8 mouse cellular contexts compared by ENCODE assay signal in genomic region chr10:125725077-125725680, GRCm38 (mm10).
A peak's percentile ranks its signal among the peaks of the same experiment; 100 is the strongest.
DNase-seq lines count a peak whose midpoint lies in the region; ATAC-seq and TF ChIP-seq lines count a peak whose summit lies in the region.

No protein-coding gene starts in this region.

- no peaks in the 10 kb centered on the region for H3K36me3 ChIP-seq in forebrain, embryonic 11.5 days (ENCODE audit: control insufficient read depth, insufficient read depth, low read length)
- H3K36me3 ChIP-seq in liver, adult 2 months (ENCODE audit: control insufficient read depth, insufficient read depth, low read length) = no peaks in the 10 kb centered on the region
- no peaks in the 10 kb centered on the region for H3K36me3 ChIP-seq in neural tube, embryonic 11.5 days (ENCODE audit: control insufficient read depth, insufficient read depth, low read length)
- no peaks in the 10 kb centered on the region for H3K36me3 ChIP-seq in testis, adult 2 months (ENCODE audit: control insufficient read depth, insufficient read depth, low read length)

- intact Hi-C loops in heart, postnatal 10 days (cut with DNase I) = loop anchor here (1.0 to 5.0 kb wide), 4 partner anchors 272 to 1142 kb away; no protein-coding TSS in a partner anchor

- no peak overlapping the region for H3K4me2 ChIP-seq in forebrain, embryonic 11.5 days (ENCODE audit: low read depth, low read length, severe bottlenecking)
- H3K4me2 ChIP-seq in neural tube, embryonic 11.5 days (ENCODE audit: low read depth) = no peak overlapping the region

- H3K79me2 ChIP-seq in liver, adult 2 months (ENCODE audit: control insufficient read depth, insufficient read depth, low read length) = no peaks in the 10 kb centered on the region

- peak; percentile 76 for TF ChIP-seq CTCF in liver, adult 2 months (IDR thresholded peaks at IDR 0.05; ENCODE audit: low read depth, low read length)
- TF ChIP-seq CTCF in testis, adult 2 months (IDR thresholded peaks at IDR 0.05; ENCODE audit: control insufficient read depth, insufficient read depth, insufficient replicate concordance, low read depth, low read length) = peak; percentile 56; the same call in 1 of the 2 replicates

- H3K9me3 ChIP-seq in forebrain, embryonic 11.5 days (ENCODE audit: control insufficient read depth, low read length) = no peaks in the 10 kb centered on the region
- H3K9me3 ChIP-seq in neural tube, embryonic 11.5 days (ENCODE audit: control insufficient read depth, low read length) = no peaks in the 10 kb centered on the region

- ATAC-seq in forebrain, embryonic 11.5 days (replicated peaks; ENCODE audit: low FRiP score) = peak; percentile 91
- ATAC-seq in neural tube, embryonic 11.5 days (ENCODE audit: insufficient read depth, low FRiP score, low TSS enrichment) = peak; percentile 90

- no peak overlapping the region for H3K27ac ChIP-seq in forebrain, embryonic 11.5 days (ENCODE audit: low read depth, low read length)
- no peak overlapping the region for H3K27ac ChIP-seq in liver, adult 2 months (replicated peaks; ENCODE audit: insufficient read depth, low read depth, low read length)
- no peak overlapping the region for H3K27ac ChIP-seq in neural tube, embryonic 11.5 days (ENCODE audit: low read depth, low read length)
- no peak overlapping the region for H3K27ac ChIP-seq in testis, adult 2 months (ENCODE audit: control insufficient read depth, insufficient read depth, low read depth, low read length)

- 40% methylated on average over 18 of the region's 18 CpGs for WGBS in forebrain, embryonic 11.5 days
- 27% methylated on average over 18 of the region's 18 CpGs for WGBS in liver, adult 2 months
- 35% methylated on average over 18 of the region's 18 CpGs for WGBS in neural tube, embryonic 11.5 days

- no peak overlapping the region for H3K4me3 ChIP-seq in forebrain, embryonic 11.5 days (ENCODE audit: low read depth, low read length)
- H3K4me3 ChIP-seq in liver, adult 2 months (ENCODE audit: insufficient read depth, low read depth, low read length) = no peak overlapping the region
- H3K4me3 ChIP-seq in neural tube, embryonic 11.5 days (ENCODE audit: low read depth, low read length) = no peak overlapping the region
- no peak overlapping the region for H3K4me3 ChIP-seq in testis, adult 2 months (ENCODE audit: control insufficient read depth, low read depth, low read length)

- DNase-seq in 416B (ENCODE audit: low read depth) = peak; percentile 1
- DNase-seq in adrenal gland, postnatal 14 days = peak; percentile 76
- DNase-seq in forebrain, embryonic 11.5 days (ENCODE audit: low spot score) = peak; percentile 79
- peak; percentile 51 to 62 for DNase-seq in heart, postnatal 10 days
- peak; percentile 73 to 77 for DNase-seq in kidney, postnatal 36 days
- DNase-seq in liver, adult 2 months (ENCODE audit: extremely low read depth, low read depth, low spot score) = peak; percentile 44
- peak; percentile 77 for DNase-seq in neural tube, embryonic 11.5 days (ENCODE audit: low spot score)

- H3K27me3 ChIP-seq in forebrain, embryonic 11.5 days (ENCODE audit: control insufficient read depth, insufficient read depth, low read length) = no peaks in the 10 kb centered on the region
- H3K27me3 ChIP-seq in liver, adult 2 months (ENCODE audit: control insufficient read depth, insufficient read depth, low read length) = no peaks in the 10 kb centered on the region
- no peaks in the 10 kb centered on the region for H3K27me3 ChIP-seq in neural tube, embryonic 11.5 days (ENCODE audit: control insufficient read depth, insufficient read depth, low read length)
- H3K27me3 ChIP-seq in testis, adult 2 months (ENCODE audit: control insufficient read depth, insufficient read depth, low read length) = no peaks in the 10 kb centered on the region

- no peak for TF ChIP-seq POLR2A in liver, adult 2 months (IDR thresholded peaks at IDR 0.05; ENCODE audit: extremely low read depth, insufficient read depth, low read length)
- TF ChIP-seq POLR2A in testis, adult 2 months (IDR thresholded peaks at IDR 0.05; ENCODE audit: control insufficient read depth, low read depth, low read length) = no peak

- no peak overlapping the region for H3K9ac ChIP-seq in forebrain, embryonic 11.5 days (ENCODE audit: low read length)
- H3K9ac ChIP-seq in liver, adult 2 months (ENCODE audit: low read depth, low read length) = no peak overlapping the region
- no peak overlapping the region for H3K9ac ChIP-seq in neural tube, embryonic 11.5 days (ENCODE audit: low read length)

- no peaks in the 10 kb centered on the region for H3K4me1 ChIP-seq in forebrain, embryonic 11.5 days (replicated peaks; ENCODE audit: control insufficient read depth, insufficient read depth, low read length)
- H3K4me1 ChIP-seq in liver, adult 2 months (ENCODE audit: control insufficient read depth, insufficient read depth, low read length) = no peaks in the 10 kb centered on the region
- no peaks in the 10 kb centered on the region for H3K4me1 ChIP-seq in neural tube, embryonic 11.5 days (ENCODE audit: control insufficient read depth, insufficient read depth, low read length)
- peaks cover 2% of the 10 kb centered on the region; the same call in 1 of the 2 replicates for H3K4me1 ChIP-seq in testis, adult 2 months (ENCODE audit: control insufficient read depth, insufficient read depth, low read length)

Comparison
In these comparisons a context has a peak if more than half of its experiments do, and no peak if none do; other contexts are left out.
1. DNase-seq: peak in every context shown above with its lines; median percentile 79 in forebrain, embryonic 11.5 days; 77 in neural tube, embryonic 11.5 days; 76 in adrenal gland, postnatal 14 days; 75 in kidney, postnatal 36 days; 56 in heart, postnatal 10 days; 44 in liver, adult 2 months; 1 in 416B.